Mouse (Mus musculus): Measurements from ENCODE around the gene Fam171a1.
A peak's percentile ranks its signal among the peaks of the same experiment; 100 is the strongest.

DNA sequence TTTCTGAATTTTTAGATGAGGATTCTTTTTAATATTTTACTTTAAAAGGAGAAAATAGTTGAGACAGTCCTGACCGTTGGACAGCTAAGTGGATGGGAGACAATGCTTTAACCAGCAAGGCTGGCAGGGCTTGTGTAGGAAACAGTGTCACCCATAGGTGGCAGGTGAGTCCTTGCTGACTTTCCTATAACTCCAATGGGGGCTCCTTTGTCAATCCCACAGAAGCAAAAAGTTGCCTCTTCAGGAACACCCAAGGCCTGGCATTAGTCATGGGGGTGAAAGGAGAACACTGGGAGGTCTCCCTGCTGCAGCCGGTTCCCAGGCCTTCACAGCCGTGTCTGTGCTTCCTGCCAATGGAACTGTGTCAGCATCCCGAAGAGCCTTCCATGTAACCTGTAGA, 114.5 kb downstream of the Fam171a1 start:
- no peak for TF ChIP-seq EP300 (IDR thresholded peaks at IDR 0.05)
- peak; percentile 56 for TF ChIP-seq CTCF (IDR thresholded peaks at IDR 0.05)

Data from lung, postnatal 0 days (tissue).